Mouse (Mus musculus): Measurements from ENCODE around the gene Mapkapk2. TPM values are rescaled to one million over a fixed set of nuclear protein-coding genes. Genes with fewer than 3 reads are reported as not detected.

Mapkapk2 gene
- 47.7 and 73.7 TPM in 2 replicates for polyA plus RNA-seq (2012; rRNA removed; ENCODE audit: low replicate concordance)

DNA sequence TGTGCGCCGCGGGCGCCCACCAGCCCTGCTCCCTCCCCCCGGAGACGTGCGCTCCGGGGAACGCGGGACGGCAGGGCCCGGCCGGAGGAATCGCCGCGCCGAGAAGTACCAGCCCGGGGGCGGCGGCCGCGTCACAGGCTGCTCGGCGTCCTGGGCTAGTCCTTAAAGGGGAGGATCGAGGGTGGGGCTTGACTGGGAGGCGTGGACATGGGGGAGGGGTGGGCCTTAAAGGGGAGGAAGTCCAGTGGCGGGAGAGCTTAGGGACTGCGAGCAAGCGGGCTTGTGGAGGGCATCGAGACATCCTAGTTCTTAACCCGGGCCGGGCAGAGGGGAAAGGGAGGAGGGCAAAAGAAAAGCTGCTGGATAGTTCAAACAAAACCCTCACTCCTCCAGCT is at the start of gene Mapkapk2:
Gene Mapkapk2, minus strand, starts transcription at position 127 of the 395 bp plus-strand sequence.

DNA sequence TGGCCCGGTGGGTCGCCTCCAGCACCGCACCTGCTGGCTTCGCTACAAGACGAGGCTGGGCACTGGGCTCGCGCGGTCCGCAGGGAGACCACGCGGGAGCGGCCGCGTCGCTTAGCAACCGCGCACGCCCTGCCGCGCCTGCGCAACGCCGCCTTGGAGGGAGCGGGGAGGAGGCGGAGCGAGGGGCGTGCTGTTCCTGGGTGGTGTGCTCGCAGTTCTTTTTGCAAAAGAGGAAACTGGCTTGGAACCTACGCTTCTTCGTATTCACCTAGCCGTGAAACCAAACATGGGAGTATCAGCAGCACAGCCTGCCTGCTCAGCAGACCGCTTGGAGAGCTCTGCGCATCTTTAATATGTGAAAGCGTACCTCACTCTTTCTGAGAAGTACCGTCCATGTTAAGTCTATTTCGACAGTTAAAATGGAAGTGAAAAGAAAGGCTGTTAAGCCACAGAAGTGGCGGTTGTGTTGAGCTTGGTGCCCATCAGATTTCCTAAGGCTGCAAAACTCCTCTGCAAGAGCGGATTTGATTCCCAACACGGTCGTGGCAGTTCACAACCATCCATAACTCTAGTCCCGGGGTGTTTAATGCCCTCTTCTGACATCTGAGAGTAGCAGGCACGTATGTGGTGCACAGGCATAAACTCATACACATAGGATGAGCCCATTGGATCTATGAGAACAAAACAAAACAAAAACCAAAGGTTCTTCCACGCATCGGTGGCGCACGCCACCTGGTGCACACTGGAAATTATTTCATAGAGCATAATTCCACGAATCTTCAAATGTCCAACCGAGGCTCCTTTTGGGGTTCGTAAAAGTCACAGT is 40.8 kb upstream of the Mapkapk2 start, which contains the start of gene Dyrk3:
Gene Dyrk3, minus strand, starts transcription at position 150 of the 826 bp plus-strand sequence.

DNA sequence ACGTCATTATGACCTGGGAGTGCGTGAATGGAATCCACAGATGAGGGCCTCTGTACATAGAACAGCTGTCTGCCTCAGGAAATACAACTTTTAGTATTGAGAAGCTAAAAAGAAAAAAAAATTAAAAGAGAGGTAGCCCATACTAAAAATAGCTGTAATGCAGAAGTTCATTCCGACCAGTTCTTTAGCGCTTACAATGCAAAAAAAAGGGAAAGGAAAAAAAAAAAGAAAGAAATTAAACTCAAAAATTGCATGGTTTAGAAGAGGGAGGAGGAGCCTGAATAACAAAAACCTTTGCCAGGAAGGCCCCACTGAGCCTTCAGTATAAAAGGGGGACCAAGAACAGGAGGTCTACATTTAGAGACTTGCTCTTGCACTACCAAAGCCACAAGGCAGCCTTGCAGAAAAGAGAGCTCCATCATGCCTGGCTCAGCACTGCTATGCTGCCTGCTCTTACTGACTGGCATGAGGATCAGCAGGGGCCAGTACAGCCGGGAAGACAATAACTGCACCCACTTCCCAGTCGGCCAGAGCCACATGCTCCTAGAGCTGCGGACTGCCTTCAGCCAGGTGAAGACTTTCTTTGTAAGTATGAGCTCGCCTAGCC is 78.0 kb downstream of the Mapkapk2 start, which contains the start of gene Il10:
Gene Il10, plus strand, starts transcription at position 354 of the 607 bp plus-strand sequence.

Other genes starting within 250 kb of the Mapkapk2 start
- 24.0 TPM in 1 of 2 replicates, not detected in the other for gene Fcmr, start 232.2 kb downstream of the Mapkapk2 start, polyA plus RNA-seq (2012; rRNA removed; ENCODE audit: low replicate concordance)
- not detected in 2 replicates for gene Il24, start 210.4 kb downstream of the Mapkapk2 start, polyA plus RNA-seq (2012; rRNA removed; ENCODE audit: low replicate concordance)
- not detected in 2 replicates for gene Il20, start 186.4 kb downstream of the Mapkapk2 start, polyA plus RNA-seq (2012; rRNA removed; ENCODE audit: low replicate concordance)
- gene Il19, start 157.7 kb downstream of the Mapkapk2 start, polyA plus RNA-seq (2012; rRNA removed; ENCODE audit: low replicate concordance) = not detected in 2 replicates
- 0.13 TPM in 1 of 2 replicates, not detected in the other for gene Il10, start 78.0 kb downstream of the Mapkapk2 start, polyA plus RNA-seq (2012; rRNA removed; ENCODE audit: low replicate concordance)
- 0.48 and 0.57 TPM in 2 replicates for gene Dyrk3, start 40.5 kb upstream of the Mapkapk2 start, polyA plus RNA-seq (2012; rRNA removed; ENCODE audit: low replicate concordance)
- 12.2 and 17.5 TPM in 2 replicates for gene Eif2d, start 55.4 kb upstream of the Mapkapk2 start, polyA plus RNA-seq (2012; rRNA removed; ENCODE audit: low replicate concordance)
- gene Rassf5, start 147.4 kb upstream of the Mapkapk2 start, polyA plus RNA-seq (2012; rRNA removed; ENCODE audit: low replicate concordance) = 2.2 and 2.6 TPM in 2 replicates
- gene Ikbke, start 181.8 kb upstream of the Mapkapk2 start, polyA plus RNA-seq (2012; rRNA removed; ENCODE audit: low replicate concordance) = 17.8 and 33.2 TPM in 2 replicates

Data from duodenum, adult 2 months (tissue).